Mouse (Mus musculus): ENCODE measurements around the gene Fdx1l. TPM values are rescaled to one million over a fixed set of nuclear protein-coding genes. Genes with fewer than 3 reads are reported as not detected.

Fdx1l gene
- polyA plus RNA-seq, 1 experiment, result 20.9 TPM

DNA sequence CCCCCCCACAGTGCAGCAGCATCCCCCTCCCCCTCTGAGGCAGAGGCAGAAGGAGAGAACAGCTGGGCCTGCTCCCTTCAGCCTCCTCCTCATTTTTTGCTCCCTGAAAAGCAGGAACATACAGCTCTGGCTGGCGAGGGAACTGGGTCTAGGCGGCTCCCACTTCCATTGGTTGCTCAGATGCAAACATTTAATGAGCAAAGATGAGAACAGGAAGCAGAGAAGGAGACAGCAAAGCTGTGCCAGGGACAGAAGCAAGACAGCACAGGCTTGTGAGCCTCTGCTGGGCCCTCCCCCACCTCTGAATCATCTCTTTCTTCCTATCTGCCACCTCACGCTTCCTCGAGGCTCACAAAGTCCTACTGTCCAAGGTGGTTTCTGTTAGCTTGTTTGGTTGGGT, 32.1 kb downstream of the Fdx1l start:
- H3K4me1 ChIP-seq (ENCODE audit: control insufficient read depth, insufficient read depth, low read length), result peaks cover 3% of the 10 kb centered on the region; the same call in 1 of the 2 replicates
- no peak for TF ChIP-seq CTCF (IDR thresholded peaks at IDR 0.05; ENCODE audit: borderline replicate concordance, insufficient read depth, low read length)
- no peak overlapping the region for H3K4me3 ChIP-seq (ENCODE audit: insufficient read depth, low read length)
- H3K27ac ChIP-seq (ENCODE audit: insufficient read depth, low read length), result no peak overlapping the region

DNA sequence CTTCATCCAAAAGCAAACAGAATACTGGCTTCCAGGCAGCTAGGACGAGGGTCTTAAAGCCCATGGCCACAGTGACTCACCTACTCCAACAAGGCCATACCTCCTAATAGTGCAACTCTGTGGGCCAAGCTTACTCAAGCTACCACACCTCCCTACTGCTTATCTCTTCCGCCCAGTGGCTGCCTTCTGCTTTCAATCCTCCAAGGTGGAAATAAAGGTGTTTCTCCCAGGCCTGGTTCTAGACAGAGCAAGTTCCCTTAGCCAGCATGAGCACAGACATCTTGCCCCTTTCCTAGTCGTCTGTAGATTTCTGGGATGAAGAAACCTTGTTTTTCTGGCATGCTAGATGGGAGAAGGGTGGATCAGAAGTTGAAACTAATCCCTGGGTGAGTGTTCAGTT, 33.6 kb downstream of the Fdx1l start:
- peaks cover 3% of the 10 kb centered on the region; the same call in 1 of the 2 replicates for H3K4me1 ChIP-seq (ENCODE audit: control insufficient read depth, insufficient read depth, low read length)
- TF ChIP-seq CTCF (IDR thresholded peaks at IDR 0.05; ENCODE audit: borderline replicate concordance, insufficient read depth, low read length) (no peak), POLR2A (IDR thresholded peaks at IDR 0.05; ENCODE audit: low read depth, low read length) (no peak)
- H3K27ac ChIP-seq (ENCODE audit: insufficient read depth, low read length), result no peak overlapping the region
- no peak overlapping the region for H3K4me3 ChIP-seq (ENCODE audit: insufficient read depth, low read length)

GRCm38 (mm10) chr9:21037481-21037891, 35.9 kb downstream of the Fdx1l start:
- TF ChIP-seq POLR2A (IDR thresholded peaks at IDR 0.05; ENCODE audit: low read depth, low read length) (peak; percentile 33; the same call in 1 of the 2 replicates), CTCF (IDR thresholded peaks at IDR 0.05; ENCODE audit: borderline replicate concordance, insufficient read depth, low read length) (no peak)
- Histone ChIP-seq H3K4me3 (ENCODE audit: insufficient read depth, low read length) (no peak overlapping the region), H3K27ac (ENCODE audit: insufficient read depth, low read length) (no peak overlapping the region), H3K4me1 (ENCODE audit: control insufficient read depth, insufficient read depth, low read length) (peaks cover 3% of the 10 kb centered on the region; the same call in 1 of the 2 replicates)

DNA sequence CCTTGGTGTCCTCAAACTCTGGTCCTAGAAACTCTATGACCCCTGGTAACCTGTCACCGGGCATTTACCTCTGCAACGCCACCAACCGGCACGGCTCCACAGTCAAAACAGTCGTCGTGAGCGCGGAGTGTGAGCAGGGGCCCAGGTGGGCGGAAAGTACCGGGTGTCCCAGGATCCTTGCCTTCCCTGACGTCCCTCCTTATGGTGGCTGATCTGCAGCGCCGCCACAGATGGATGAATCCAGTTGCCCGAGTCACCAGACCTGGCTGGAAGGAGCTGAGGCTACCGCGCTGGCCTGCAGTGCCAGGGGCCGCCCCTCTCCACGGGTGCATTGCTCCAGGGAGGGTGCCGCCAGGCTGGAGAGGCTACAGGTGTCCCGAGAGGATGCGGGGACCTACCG, 36.7 kb downstream of the Fdx1l start:
- H3K4me3 ChIP-seq (ENCODE audit: insufficient read depth, low read length), result no peak overlapping the region
- H3K27ac ChIP-seq (ENCODE audit: insufficient read depth, low read length), result no peak overlapping the region
- H3K4me1 ChIP-seq (ENCODE audit: control insufficient read depth, insufficient read depth, low read length), result peaks cover 3% of the 10 kb centered on the region; the same call in 1 of the 2 replicates
- TF ChIP-seq POLR2A (IDR thresholded peaks at IDR 0.05; ENCODE audit: low read depth, low read length), result no peak
- TF ChIP-seq CTCF (IDR thresholded peaks at IDR 0.05; ENCODE audit: borderline replicate concordance, insufficient read depth, low read length), result no peak

DNA sequence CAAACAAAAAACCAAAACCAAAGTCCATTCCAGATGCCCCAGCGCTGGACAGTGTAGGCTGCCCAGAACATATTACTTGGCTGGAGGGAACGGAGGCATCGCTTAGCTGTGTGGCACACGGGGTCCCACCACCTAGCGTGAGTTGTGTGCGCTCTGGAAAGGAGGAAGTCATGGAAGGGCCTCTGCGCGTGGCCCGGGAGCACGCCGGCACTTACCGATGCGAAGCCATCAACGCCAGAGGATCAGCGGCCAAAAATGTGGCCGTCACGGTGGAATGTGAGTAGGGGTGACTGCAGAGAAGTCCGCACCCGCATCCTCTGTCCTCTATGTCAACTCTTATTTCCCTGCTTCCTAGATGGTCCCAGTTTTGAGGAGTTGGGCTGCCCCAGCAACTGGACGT, 37.3 kb downstream of the Fdx1l start:
- Histone ChIP-seq H3K4me1 (ENCODE audit: control insufficient read depth, insufficient read depth, low read length) (peaks cover 3% of the 10 kb centered on the region; the same call in 1 of the 2 replicates), H3K4me3 (ENCODE audit: insufficient read depth, low read length) (no peak overlapping the region), H3K27ac (ENCODE audit: insufficient read depth, low read length) (no peak overlapping the region)
- TF ChIP-seq CTCF (IDR thresholded peaks at IDR 0.05; ENCODE audit: borderline replicate concordance, insufficient read depth, low read length) (no peak), POLR2A (IDR thresholded peaks at IDR 0.05; ENCODE audit: low read depth, low read length) (no peak)

DNA sequence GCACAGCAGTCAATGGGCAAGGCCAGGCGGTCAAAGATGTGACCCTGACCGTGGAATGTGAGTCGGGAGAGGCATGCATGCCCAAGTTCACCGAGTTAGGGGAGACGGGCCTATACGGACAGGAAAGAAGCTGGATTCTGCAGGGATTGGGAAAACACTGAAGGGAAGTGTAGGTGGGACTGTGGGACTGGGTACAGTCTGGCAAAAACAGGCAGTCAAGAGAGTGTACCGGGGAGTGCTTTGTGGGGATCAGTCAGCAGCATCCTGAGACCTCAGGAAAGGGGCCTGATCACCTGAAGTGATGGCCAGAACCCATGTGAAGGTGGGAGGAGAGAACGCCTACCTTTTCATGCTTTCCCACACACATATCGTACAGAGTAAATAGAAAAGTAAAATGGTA, 37.8 kb downstream of the Fdx1l start:
- H3K4me3 ChIP-seq (ENCODE audit: insufficient read depth, low read length), result no peak overlapping the region
- H3K27ac ChIP-seq (ENCODE audit: insufficient read depth, low read length), result no peak overlapping the region
- TF ChIP-seq POLR2A (IDR thresholded peaks at IDR 0.05; ENCODE audit: low read depth, low read length) (no peak), CTCF (IDR thresholded peaks at IDR 0.05; ENCODE audit: borderline replicate concordance, insufficient read depth, low read length) (no peak)
- peaks cover 3% of the 10 kb centered on the region; the same call in 1 of the 2 replicates for H3K4me1 ChIP-seq (ENCODE audit: control insufficient read depth, insufficient read depth, low read length)

- no peak overlapping the region for H3K4me3 ChIP-seq (ENCODE audit: insufficient read depth, low read length)
- peaks cover 3% of the 10 kb centered on the region; the same call in 1 of the 2 replicates for H3K4me1 ChIP-seq (ENCODE audit: control insufficient read depth, insufficient read depth, low read length)
- H3K27ac ChIP-seq (ENCODE audit: insufficient read depth, low read length), result no peak overlapping the region
- TF ChIP-seq CTCF (IDR thresholded peaks at IDR 0.05; ENCODE audit: borderline replicate concordance, insufficient read depth, low read length) (no peak), POLR2A (IDR thresholded peaks at IDR 0.05; ENCODE audit: low read depth, low read length) (no peak)
Measured at GRCm38 (mm10) chr9:21034481-21035085, 38.8 kb downstream of the Fdx1l start.

GRCm38 (mm10) chr9:21033136-21033535, 40.3 kb downstream of the Fdx1l start:
- Histone ChIP-seq H3K4me1 (ENCODE audit: control insufficient read depth, insufficient read depth, low read length) (peaks cover 3% of the 10 kb centered on the region; the same call in 1 of the 2 replicates), H3K4me3 (ENCODE audit: insufficient read depth, low read length) (peak overlapping the region; percentile 45), H3K27ac (ENCODE audit: insufficient read depth, low read length) (no peak overlapping the region)
- TF ChIP-seq POLR2A (IDR thresholded peaks at IDR 0.05; ENCODE audit: low read depth, low read length) (peak; percentile 60), CTCF (IDR thresholded peaks at IDR 0.05; ENCODE audit: borderline replicate concordance, insufficient read depth, low read length) (no peak)

DNA sequence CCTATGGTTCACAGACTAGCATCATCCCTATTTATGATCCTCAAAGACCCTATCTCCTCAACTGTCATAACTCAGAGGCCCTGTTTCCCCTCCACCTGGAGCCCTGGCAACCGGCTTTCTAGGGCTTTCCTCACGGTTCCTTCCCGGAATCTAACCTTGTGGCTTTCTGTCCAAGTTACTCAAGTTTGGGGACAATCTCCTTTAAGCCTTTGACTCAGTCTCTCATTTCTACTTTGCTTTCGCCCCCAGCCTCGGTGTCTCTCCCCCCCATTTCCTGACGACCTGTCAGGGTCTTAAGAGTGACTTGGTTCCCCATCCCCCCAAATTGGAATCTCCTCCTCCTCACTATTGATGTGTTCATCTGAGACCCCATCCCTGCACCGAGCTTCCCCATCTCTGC, 40.9 kb downstream of the Fdx1l start:
- TF ChIP-seq POLR2A (IDR thresholded peaks at IDR 0.05; ENCODE audit: low read depth, low read length) (no peak), CTCF (IDR thresholded peaks at IDR 0.05; ENCODE audit: borderline replicate concordance, insufficient read depth, low read length) (no peak)
- Histone ChIP-seq H3K4me1 (ENCODE audit: control insufficient read depth, insufficient read depth, low read length) (peaks cover 3% of the 10 kb centered on the region; the same call in 1 of the 2 replicates), H3K4me3 (ENCODE audit: insufficient read depth, low read length) (peak overlapping the region; percentile 49)

GRCm38 (mm10) chr9:21031896-21032351, 41.5 kb downstream of the Fdx1l start, which contains the start of gene Icam5:
TSS of gene Icam5 (plus strand) at chr9:21032073.
- no peak for TF ChIP-seq POLR2A (IDR thresholded peaks at IDR 0.05; ENCODE audit: low read depth, low read length)
- TF ChIP-seq CTCF (IDR thresholded peaks at IDR 0.05; ENCODE audit: borderline replicate concordance, insufficient read depth, low read length), result no peak
- H3K4me3 ChIP-seq (ENCODE audit: insufficient read depth, low read length), result peak within 1 kb of the TSS; percentile 49
- H3K4me1 ChIP-seq (ENCODE audit: control insufficient read depth, insufficient read depth, low read length), result no peaks in the 10 kb centered on the region
- H3K27ac ChIP-seq (ENCODE audit: insufficient read depth, low read length), result peak within 1 kb of the TSS; percentile 34; the same call in 1 of the 2 replicates

More for the DNA sequence above, 40.9 kb downstream of the Fdx1l start:
- H3K27ac ChIP-seq (ENCODE audit: insufficient read depth, low read length), result no peak overlapping the region

Measured in embryonic fibroblast, embryonic 13.5 days (primary cell).